Mouse (Mus musculus): ENCODE data around the gene Kpna2. TPM values are rescaled to one million over a fixed set of nuclear protein-coding genes. Genes with fewer than 3 reads are reported as not detected.

Gene Kpna2
- 325 and 361 TPM in 2 replicates for polyA plus RNA-seq (2015; fragmentation: Nextera tagmentation; extraction: Ambion mirVana)

GRCm38 (mm10) chr11:106999151-106999948, at the start of gene Kpna2:
Kpna2 (minus strand) TSS chr11:106999541.
- peak; percentile 88 for ATAC-seq (ENCODE audit: low read depth)

GRCm38 (mm10) chr11:107046766-107047620, 47.7 kb upstream of the Kpna2 start:
- Histone ChIP-seq H3K9me3 (replicated peaks) (no peaks in the 10 kb centered on the region), H3K4me1 (replicated peaks) (peaks cover 14% of the 10 kb centered on the region), H3K9ac (no peak overlapping the region), H3K27me3 (no peaks in the 10 kb centered on the region), H3K4me2 (no peak overlapping the region), H3K36me3 (peaks cover 55% of the 10 kb centered on the region), H3K27ac (no peak overlapping the region), H3K4me3 (replicated peaks) (no peak overlapping the region)
- no peak for ATAC-seq (ENCODE audit: low read depth)
- 85% methylated on average over 15 of the region's 15 CpGs for WGBS (ENCODE audit: insufficient replicate concordance)
- DNase-seq = no peak

More at GRCm38 (mm10) chr11:106999151-106999948, at the start of gene Kpna2:
- H3K9me3 ChIP-seq (replicated peaks) = no peaks in the 10 kb centered on the region
- H3K27me3 ChIP-seq = no peaks in the 10 kb centered on the region
- DNase-seq = peak; percentile 85
- peak within 1 kb of the TSS; percentile 99 for H3K9ac ChIP-seq
- H3K4me2 ChIP-seq = peak within 1 kb of the TSS; percentile 82
- peaks cover 43% of the 10 kb centered on the region for H3K4me1 ChIP-seq (replicated peaks)
- H3K36me3 ChIP-seq = peaks cover 37% of the 10 kb centered on the region
- H3K4me3 ChIP-seq (replicated peaks) = peak within 1 kb of the TSS; percentile 96
- WGBS (ENCODE audit: insufficient replicate concordance) = under 1% methylated on average over 56 of the region's 62 CpGs
- H3K27ac ChIP-seq = peak within 1 kb of the TSS; percentile 94

- peak overlapping the region; percentile 29; the same call in 1 of the 2 replicates for H3K27ac ChIP-seq
- WGBS (ENCODE audit: insufficient replicate concordance) = 79% methylated on average over 4 of the region's 4 CpGs
- no peak overlapping the region for H3K4me2 ChIP-seq
- H3K27me3 ChIP-seq = no peaks in the 10 kb centered on the region
- peaks cover 14% of the 10 kb centered on the region for H3K4me1 ChIP-seq (replicated peaks)
- no peak overlapping the region for H3K4me3 ChIP-seq (replicated peaks)
- H3K9me3 ChIP-seq (replicated peaks) = no peaks in the 10 kb centered on the region
- H3K36me3 ChIP-seq = peaks cover 58% of the 10 kb centered on the region
- no peak for DNase-seq
- no peak for ATAC-seq (ENCODE audit: low read depth)
- no peak overlapping the region for H3K9ac ChIP-seq
Observed at GRCm38 (mm10) chr11:107045546-107045945, 46.2 kb upstream of the Kpna2 start.

- 16% methylated on average over 5 of the region's 5 CpGs for WGBS (ENCODE audit: insufficient replicate concordance)
- H3K27ac ChIP-seq = peak overlapping the region; percentile 78
- peaks cover 14% of the 10 kb centered on the region for H3K4me1 ChIP-seq (replicated peaks)
- H3K9ac ChIP-seq = peak overlapping the region; percentile 51
- no peak overlapping the region for H3K4me3 ChIP-seq (replicated peaks)
- DNase-seq (peak; percentile 74), ATAC-seq (ENCODE audit: low read depth) (peak; percentile 84)
- peaks cover 68% of the 10 kb centered on the region for H3K36me3 ChIP-seq
- peak overlapping the region; percentile 25 for H3K4me2 ChIP-seq
- no peaks in the 10 kb centered on the region for H3K9me3 ChIP-seq (replicated peaks)
- no peaks in the 10 kb centered on the region for H3K27me3 ChIP-seq
Observed at GRCm38 (mm10) chr11:107044321-107044720, 45.0 kb upstream of the Kpna2 start.

GRCm38 (mm10) chr11:107043361-107043760, 44.0 kb upstream of the Kpna2 start:
- H3K36me3 ChIP-seq = peaks cover 76% of the 10 kb centered on the region

GRCm38 (mm10) chr11:107041396-107041795, 42.1 kb upstream of the Kpna2 start:
- H3K9ac ChIP-seq = no peak overlapping the region
- 88% methylated on average over 3 of the region's 3 CpGs for WGBS (ENCODE audit: insufficient replicate concordance)
- H3K4me1 ChIP-seq (replicated peaks) = peaks cover 14% of the 10 kb centered on the region
- peaks cover 74% of the 10 kb centered on the region for H3K36me3 ChIP-seq
- H3K4me2 ChIP-seq = no peak overlapping the region
- no peak overlapping the region for H3K27ac ChIP-seq
- H3K27me3 ChIP-seq = no peaks in the 10 kb centered on the region
- DNase-seq (no peak), ATAC-seq (ENCODE audit: low read depth) (no peak)
- no peak overlapping the region for H3K4me3 ChIP-seq (replicated peaks)
- no peaks in the 10 kb centered on the region for H3K9me3 ChIP-seq (replicated peaks)

More at GRCm38 (mm10) chr11:107043361-107043760, 44.0 kb upstream of the Kpna2 start:
- no peaks in the 10 kb centered on the region for H3K9me3 ChIP-seq (replicated peaks)
- peak overlapping the region; percentile 11; the same call in 1 of the 2 replicates for H3K27ac ChIP-seq
- no peak overlapping the region for H3K4me3 ChIP-seq (replicated peaks)
- H3K4me2 ChIP-seq = no peak overlapping the region
- no peaks in the 10 kb centered on the region for H3K27me3 ChIP-seq
- DNase-seq = no peak
- no peak for ATAC-seq (ENCODE audit: low read depth)
- H3K4me1 ChIP-seq (replicated peaks) = peaks cover 14% of the 10 kb centered on the region
- no peak overlapping the region for H3K9ac ChIP-seq
- WGBS (ENCODE audit: insufficient replicate concordance) = 90% methylated on average over 11 of the region's 11 CpGs

- Histone ChIP-seq H3K36me3 (peaks cover 59% of the 10 kb centered on the region), H3K4me2 (no peak overlapping the region), H3K27me3 (no peaks in the 10 kb centered on the region), H3K27ac (no peak overlapping the region), H3K4me1 (replicated peaks) (peaks cover 11% of the 10 kb centered on the region), H3K4me3 (replicated peaks) (no peak overlapping the region), H3K9me3 (replicated peaks) (no peaks in the 10 kb centered on the region), H3K9ac (no peak overlapping the region)
- ATAC-seq (ENCODE audit: low read depth) (no peak), DNase-seq (no peak)
- 82% methylated on average over 5 of the region's 5 CpGs for WGBS (ENCODE audit: insufficient replicate concordance)
Observed at GRCm38 (mm10) chr11:107039417-107039816, 40.1 kb upstream of the Kpna2 start.

GRCm38 (mm10) chr11:107034085-107034810, 34.9 kb upstream of the Kpna2 start:
- Histone ChIP-seq H3K4me1 (replicated peaks) (peaks cover 5% of the 10 kb centered on the region; the same call in 1 of the 2 replicates), H3K36me3 (peaks cover 21% of the 10 kb centered on the region), H3K9ac (no peak overlapping the region), H3K9me3 (replicated peaks) (no peaks in the 10 kb centered on the region), H3K27ac (no peak overlapping the region), H3K4me3 (replicated peaks) (no peak overlapping the region), H3K4me2 (no peak overlapping the region), H3K27me3 (peaks cover 8% of the 10 kb centered on the region)
- DNase-seq (no peak), ATAC-seq (ENCODE audit: low read depth) (no peak)
- WGBS (ENCODE audit: insufficient replicate concordance) = 77% methylated on average over 10 of the region's 10 CpGs

GRCm38 (mm10) chr11:107031635-107032034, 32.3 kb upstream of the Kpna2 start:
- DNase-seq (no peak), ATAC-seq (ENCODE audit: low read depth) (no peak)
- Histone ChIP-seq H3K27me3 (peaks cover 29% of the 10 kb centered on the region), H3K9me3 (replicated peaks) (no peaks in the 10 kb centered on the region), H3K4me1 (replicated peaks) (peaks cover 22% of the 10 kb centered on the region), H3K4me2 (no peak overlapping the region), H3K9ac (no peak overlapping the region; the same call in 1 of the 2 replicates), H3K27ac (no peak overlapping the region), H3K36me3 (no peaks in the 10 kb centered on the region), H3K4me3 (replicated peaks) (no peak overlapping the region)
- 68% methylated on average over 7 of the region's 7 CpGs for WGBS (ENCODE audit: insufficient replicate concordance)

- Histone ChIP-seq H3K36me3 (no peaks in the 10 kb centered on the region), H3K4me1 (replicated peaks) (peaks cover 42% of the 10 kb centered on the region), H3K27me3 (peaks cover 50% of the 10 kb centered on the region), H3K9me3 (replicated peaks) (no peaks in the 10 kb centered on the region), H3K27ac (no peak overlapping the region), H3K4me3 (replicated peaks) (no peak overlapping the region), H3K9ac (no peak overlapping the region), H3K4me2 (no peak overlapping the region; the same call in 1 of the 2 replicates)
- DNase-seq (no peak), ATAC-seq (ENCODE audit: low read depth) (no peak)
- 54% methylated on average over 19 of the region's 19 CpGs for WGBS (ENCODE audit: insufficient replicate concordance)
Observed at GRCm38 (mm10) chr11:107029536-107029935, 30.2 kb upstream of the Kpna2 start.
